Mouse (Mus musculus) lung, adult 2 months (tissue): ENCODE data around the gene Cacna2d3. TPM values are rescaled to one million over a fixed set of nuclear protein-coding genes. Genes with fewer than 3 reads are reported as not detected.

Experiments used
- DNase-seq: peaks from one replicate; pipeline ENCODE4 v3.0.0; 2022
- H3K4me1 ChIP-seq: fragments of 200-500 bp; 2 replicates; pipeline ENCODE4 v1.6.1; 2011; ENCODE audit warnings: low read length; ENCODE audit not compliant: control insufficient read depth, insufficient read depth
- H3K4me3 ChIP-seq: fragments of 200-500 bp; replicated peaks from 2 replicates; pipeline ENCODE3; 2011; ENCODE audit warnings: low read depth, mild to moderate bottlenecking, control low read depth, low read length; ENCODE audit errors: extremely low read depth
- CTCF ChIP-seq: fragments of 200-500 bp; IDR thresholded peaks from 2 replicates; pipeline ENCODE4 v1.5.1; 2011; ENCODE audit warnings: mild to moderate bottlenecking, low read length, control low read depth; ENCODE audit not compliant: insufficient read depth
- POLR2A ChIP-seq: fragments of 200-500 bp; IDR thresholded peaks from 2 replicates; pipeline ENCODE4 v1.6.1; 2011; ENCODE audit warnings: low read depth, mild to moderate bottlenecking, control low read depth, low read length, borderline replicate concordance; ENCODE audit errors: extremely low read depth
- whole genome bisulfite sequencing: fragments of 180-500 bp; shearing (Covaris S2); methylation state at CpG from one replicate; pipeline ENCODE4 v1.1.7; 2018; 5-methylcytosine and 5-hydroxymethylcytosine counted together
- polyA plus RNA-seq: library from polyadenylated mRNA; depleted of rRNA; stranded (reverse); fragments of >200 nt; gene quantifications from 2 replicates; pipeline ENCODE4 v1.2.3, GENCODE M21; 2012

Gene Cacna2d3
- polyA plus RNA-seq, 1 experiment = 0.38 TPM

DNA sequence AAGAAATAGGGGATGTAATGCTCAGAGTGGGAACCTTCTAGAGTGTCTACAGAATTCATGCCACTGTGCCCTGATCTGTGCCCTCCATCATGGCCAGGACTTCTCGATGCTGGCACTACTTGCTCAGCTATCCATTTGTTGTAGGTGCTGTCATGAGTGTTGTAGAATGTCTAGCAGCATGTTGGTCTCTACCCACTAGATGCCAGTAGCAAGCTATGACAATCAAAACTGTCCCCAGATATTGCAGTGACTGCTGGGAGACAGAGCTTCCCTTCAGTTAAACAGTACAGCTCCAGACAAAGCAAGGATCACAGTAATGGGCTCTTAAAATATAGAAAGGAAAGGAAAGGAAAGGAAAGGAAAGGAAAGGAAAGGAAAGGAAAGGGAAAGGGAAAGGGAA, 771.9 kb downstream of the Cacna2d3 start:
- DNase-seq = no peak
- WGBS = 88% methylated on average over 1 of the region's 1 CpGs
- H3K4me3 ChIP-seq = no peak overlapping the region
- no peaks in the 10 kb centered on the region for H3K4me1 ChIP-seq
- TF ChIP-seq POLR2A = no peak
- TF ChIP-seq CTCF = no peak

DNA sequence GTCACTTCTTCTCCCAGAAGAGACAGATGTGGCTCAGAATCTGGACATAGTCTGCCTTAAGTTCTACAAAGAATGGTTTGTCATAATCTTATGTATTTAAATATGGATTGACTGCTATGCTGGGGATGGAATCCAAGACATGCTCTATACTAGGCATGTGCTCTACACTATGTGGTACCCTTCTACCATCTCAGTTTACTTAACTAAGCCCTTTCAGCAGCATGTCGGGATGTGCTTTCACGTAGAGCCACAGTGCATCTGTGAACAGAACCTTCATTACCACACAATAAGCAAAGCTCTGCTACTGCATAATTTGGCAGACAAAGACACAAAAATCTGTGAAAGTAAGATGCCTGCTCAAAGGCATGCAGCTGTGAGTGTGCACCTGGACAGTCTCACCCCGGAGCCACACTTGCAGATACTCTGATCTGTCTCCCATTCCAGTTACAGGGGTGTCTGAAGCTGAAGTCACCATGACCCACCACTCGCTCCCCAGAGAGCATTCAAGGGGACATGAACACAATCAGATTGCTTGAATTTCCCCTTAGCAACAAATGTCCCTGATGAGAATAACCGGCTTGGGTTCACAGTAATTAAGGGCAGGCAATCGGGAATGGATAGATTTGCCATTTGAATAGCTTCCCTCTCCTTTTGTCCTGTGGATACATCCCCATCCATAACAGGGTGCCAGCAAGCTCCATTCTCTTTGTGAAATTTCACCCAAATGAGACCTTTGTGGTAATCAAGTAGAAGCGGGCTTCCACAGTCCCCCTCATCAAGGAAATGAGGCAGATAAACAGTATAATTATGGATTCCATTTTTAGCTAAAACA, 773.4 kb downstream of the Cacna2d3 start:
- Histone ChIP-seq H3K4me3 (no peak overlapping the region), H3K4me1 (no peaks in the 10 kb centered on the region)
- WGBS = 82% methylated on average over 7 of the region's 7 CpGs
- TF ChIP-seq POLR2A (no peak), CTCF (no peak)
- DNase-seq = no peak

DNA sequence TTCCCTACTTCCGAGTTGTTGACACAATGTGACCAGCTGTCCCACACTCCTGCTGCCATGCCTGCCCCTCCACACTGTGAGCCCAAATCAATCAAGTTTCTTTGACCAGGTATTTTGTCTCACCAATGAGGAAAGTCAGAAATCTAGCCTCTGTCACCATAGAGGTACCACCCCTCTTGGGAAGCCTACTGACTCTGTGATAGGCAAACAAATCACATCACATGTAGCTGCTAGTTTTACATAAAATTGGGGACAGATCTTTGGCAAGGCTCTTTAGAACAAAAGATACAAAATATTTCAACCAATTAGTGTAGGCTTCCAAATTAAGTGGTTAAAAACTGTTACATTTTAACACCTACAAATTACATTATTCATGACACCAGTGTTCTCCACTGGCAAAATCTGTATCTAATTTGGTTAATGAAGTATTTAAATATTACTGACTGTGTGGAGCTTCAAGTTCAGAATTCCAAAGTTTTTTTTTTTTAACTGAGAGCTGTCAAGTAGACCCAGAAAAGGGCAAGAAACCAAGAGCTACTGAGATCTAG, 788.8 kb downstream of the Cacna2d3 start:
- DNase-seq = no peak
- WGBS = 69% methylated on average over 1 of the region's 1 CpGs
- TF ChIP-seq POLR2A (no peak), CTCF (no peak)
- Histone ChIP-seq H3K4me1 (no peaks in the 10 kb centered on the region), H3K4me3 (no peak overlapping the region)

DNA sequence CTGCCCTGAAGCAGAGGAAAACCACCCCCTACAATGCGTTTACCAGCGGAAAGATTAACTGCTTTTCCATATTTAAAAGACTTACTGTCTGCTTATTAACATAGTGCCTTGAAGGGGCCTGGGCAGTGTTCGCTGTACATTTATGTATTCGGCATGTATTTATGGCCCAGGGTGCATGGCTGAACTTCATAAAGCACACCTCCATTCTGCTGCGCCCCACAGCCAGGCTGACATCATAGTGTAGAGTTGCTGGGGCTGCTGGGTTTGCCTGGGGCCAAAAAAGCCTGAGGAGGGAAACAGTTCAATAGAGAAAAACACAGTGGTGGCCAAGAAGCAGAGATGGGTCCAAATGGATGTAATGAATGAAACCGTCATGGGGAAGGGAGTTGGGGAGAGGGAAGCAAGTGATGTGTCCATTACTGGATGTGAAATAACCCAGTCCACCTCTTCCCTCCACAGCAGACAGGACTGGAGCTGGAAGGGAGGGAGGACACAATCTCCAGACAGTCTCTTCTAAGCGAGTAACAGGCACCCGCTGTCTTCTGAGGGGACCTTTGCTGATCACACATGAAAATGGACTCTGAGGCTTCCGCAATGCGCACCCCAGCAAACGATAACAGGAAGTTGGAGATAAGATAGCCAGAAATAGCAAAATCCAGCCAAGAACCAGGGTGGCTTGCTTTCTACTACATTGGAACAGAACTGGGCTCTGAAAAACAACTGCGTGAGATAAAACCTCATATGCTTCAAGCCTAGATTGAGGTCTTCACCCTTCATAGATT, 798.3 kb downstream of the Cacna2d3 start:
- no peaks in the 10 kb centered on the region for H3K4me1 ChIP-seq
- 62% methylated on average over 12 of the region's 12 CpGs for WGBS
- DNase-seq = no peak
- TF ChIP-seq POLR2A (no peak), CTCF (no peak)
- no peak overlapping the region for H3K4me3 ChIP-seq

DNA sequence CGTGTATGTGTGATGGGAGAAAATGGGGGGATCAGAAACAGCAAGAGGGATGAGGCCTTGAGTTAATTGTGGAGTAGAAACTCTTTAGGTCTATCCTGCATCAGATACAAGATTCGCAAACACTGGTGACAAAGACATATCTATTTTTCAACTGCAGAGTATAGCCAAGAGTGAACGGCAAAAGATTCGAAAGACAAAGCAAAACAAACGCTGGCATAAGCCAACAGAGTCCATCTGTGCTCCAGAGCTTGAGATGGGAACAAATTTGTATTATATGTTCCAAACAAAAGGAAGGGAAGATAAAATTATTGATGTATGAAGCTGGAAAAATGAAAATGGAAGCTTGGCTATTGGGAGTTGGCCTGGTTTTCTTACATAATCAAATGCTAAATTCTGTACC, 802.8 kb downstream of the Cacna2d3 start:
- Histone ChIP-seq H3K4me1 (no peaks in the 10 kb centered on the region), H3K4me3 (no peak overlapping the region)
- 57% methylated on average over 5 of the region's 5 CpGs for WGBS
- DNase-seq = no peak
- no peak for TF ChIP-seq POLR2A
- TF ChIP-seq CTCF = no peak

DNA sequence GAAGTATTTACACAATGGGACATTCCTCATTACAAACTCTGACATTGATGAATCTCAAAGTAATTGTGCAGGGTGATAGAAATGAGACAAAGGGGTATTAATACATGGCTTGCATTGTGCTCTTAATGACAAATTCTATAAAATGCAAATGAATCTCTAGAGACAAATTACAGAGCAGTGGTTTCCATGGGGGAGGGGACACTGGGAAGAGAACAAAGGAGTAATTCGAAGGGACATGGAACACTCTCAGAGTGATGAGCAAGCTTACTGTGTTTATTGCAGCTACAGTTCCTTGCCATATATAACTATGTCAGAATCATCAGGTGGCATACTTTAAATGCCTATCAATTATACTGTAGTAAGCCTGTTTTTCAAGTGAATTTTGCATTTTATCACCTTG, 806.7 kb downstream of the Cacna2d3 start:
- TF ChIP-seq POLR2A = no peak
- no peak for TF ChIP-seq CTCF
- DNase-seq = no peak
- WGBS = 67% methylated on average over 1 of the region's 1 CpGs
- Histone ChIP-seq H3K4me1 (no peaks in the 10 kb centered on the region), H3K4me3 (no peak overlapping the region)

DNA sequence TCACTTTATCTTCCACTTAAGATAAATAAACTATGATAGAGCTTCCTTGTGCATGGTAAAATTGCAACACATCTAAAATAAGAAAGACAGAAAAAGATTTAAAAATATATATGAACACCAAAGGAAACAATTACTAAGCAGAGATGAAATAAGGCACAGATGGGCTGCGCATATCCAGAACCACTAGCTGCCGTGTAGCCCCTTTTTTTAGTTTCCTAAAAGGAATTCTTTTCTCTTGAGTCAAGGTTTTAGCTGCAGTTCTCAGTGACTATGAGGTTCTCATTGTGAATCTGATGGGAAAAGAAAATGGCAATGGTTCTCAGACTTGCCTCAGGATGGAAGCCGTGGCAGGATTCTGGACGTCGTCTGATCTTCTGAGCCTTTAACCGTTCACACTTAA, 814.0 kb downstream of the Cacna2d3 start:
- Histone ChIP-seq H3K4me1 (no peaks in the 10 kb centered on the region), H3K4me3 (no peak overlapping the region)
- no peak for DNase-seq
- 83% methylated on average over 6 of the region's 6 CpGs for WGBS
- TF ChIP-seq POLR2A (no peak), CTCF (no peak)

DNA sequence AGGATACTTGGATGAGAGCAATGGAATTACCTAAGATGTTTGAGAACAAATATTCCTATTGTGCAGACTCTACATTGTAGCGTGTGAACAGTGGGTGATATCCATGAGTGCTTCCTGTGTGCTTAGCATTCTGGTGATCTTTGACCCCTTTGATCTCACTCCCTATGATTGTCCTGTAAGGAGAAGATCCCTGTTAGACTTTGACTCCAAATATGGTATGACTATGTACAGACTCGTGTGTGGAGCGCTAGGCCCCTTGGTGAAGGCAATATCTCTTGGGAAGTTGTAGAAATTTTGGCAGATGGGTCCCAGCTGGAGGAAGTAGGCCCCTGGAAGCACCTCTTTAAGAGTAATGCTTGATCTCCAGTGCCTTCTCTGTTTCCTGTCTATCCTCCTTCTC, 829.1 kb downstream of the Cacna2d3 start:
- TF ChIP-seq CTCF (no peak), POLR2A (no peak)
- WGBS = 41% methylated on average over 3 of the region's 3 CpGs
- no peak overlapping the region for H3K4me3 ChIP-seq
- H3K4me1 ChIP-seq = no peaks in the 10 kb centered on the region
- DNase-seq = no peak

DNA sequence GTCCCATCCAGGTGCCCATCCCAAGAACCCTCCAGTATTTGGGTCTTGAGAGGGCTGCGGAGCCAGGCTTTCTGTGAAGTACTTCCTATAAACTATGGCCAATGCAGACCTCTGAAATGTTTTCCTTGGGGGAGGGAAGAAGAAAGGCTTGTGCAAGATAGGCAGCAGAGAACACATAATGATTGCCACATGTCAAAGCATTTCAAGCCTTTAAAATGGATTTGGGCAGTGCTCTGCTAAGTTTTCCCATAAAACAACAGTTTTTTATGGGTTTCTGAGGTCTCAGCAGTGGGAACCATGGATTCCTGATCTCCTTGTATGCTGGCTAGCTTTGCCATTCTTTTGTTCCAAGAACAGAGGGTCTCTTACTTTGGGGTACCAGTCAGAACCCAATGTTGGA, 834.3 kb downstream of the Cacna2d3 start:
- Histone ChIP-seq H3K4me1 (no peaks in the 10 kb centered on the region), H3K4me3 (no peak overlapping the region)
- WGBS = 89% methylated on average over 1 of the region's 1 CpGs
- DNase-seq = no peak
- TF ChIP-seq POLR2A (no peak), CTCF (no peak)

DNA sequence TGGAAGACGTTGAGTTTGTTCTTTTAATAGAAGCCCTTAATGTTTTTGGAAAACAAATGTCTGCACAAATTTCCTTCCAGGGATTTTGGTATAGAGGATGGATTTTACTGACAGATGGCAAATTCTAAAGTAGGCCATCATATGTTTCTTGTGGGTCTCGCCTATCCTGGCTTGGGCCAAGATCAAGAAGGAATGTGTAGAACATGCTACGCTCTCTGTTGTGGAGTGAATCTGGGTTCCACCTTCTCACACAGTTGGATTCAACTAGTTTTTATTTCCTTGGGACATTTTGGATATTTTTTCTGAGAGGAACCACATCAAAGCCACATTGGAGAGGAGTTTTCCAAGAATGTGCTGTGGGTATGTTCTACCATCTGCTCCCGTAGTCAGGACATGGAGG, 835.0 kb downstream of the Cacna2d3 start:
- DNase-seq = no peak
- 89% methylated on average over 4 of the region's 4 CpGs for WGBS

More for the DNA sequence above, 835.0 kb downstream of the Cacna2d3 start:
- TF ChIP-seq POLR2A (no peak), CTCF (no peak)
- H3K4me1 ChIP-seq = no peaks in the 10 kb centered on the region
- H3K4me3 ChIP-seq = no peak overlapping the region
